Mouse (Mus musculus): ENCODE measurements around the gene Nwd2. TPM values are rescaled to one million over a fixed set of nuclear protein-coding genes. Genes with fewer than 3 reads are reported as not detected.

Gene Nwd2
- polyA plus RNA-seq, 1 experiment from 2014 or later, result 0.99 TPM

DNA sequence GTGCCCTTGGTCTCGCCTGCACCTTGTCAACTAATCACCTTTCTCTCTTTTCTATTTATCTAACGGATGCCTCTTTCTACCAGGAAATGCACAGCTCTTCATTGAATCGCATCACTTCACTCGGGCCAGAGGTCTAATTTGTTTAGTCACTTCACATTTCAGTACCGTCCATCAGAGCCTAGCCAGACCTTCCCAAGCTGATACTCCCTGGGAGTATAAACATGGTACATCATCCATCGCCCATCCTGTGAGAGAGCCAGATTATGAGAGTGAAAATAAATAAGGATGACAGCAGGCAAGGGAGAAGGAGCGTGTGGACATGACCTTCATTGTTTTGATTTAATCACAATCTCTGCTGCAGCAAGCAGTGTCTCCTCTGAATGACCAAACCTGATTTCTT lies 86.6 kb downstream of the Nwd2 start:
- no peak overlapping the region for H3K9ac ChIP-seq (ENCODE audit: low read depth, low read length)
- H3K9me3 ChIP-seq (ENCODE audit: control insufficient read depth, low read length), result no peaks in the 10 kb centered on the region
- ATAC-seq (ENCODE audit: low FRiP score, low TSS enrichment), result peak; percentile 62; the same call in 1 of the 2 replicates
- H3K27ac ChIP-seq (ENCODE audit: low read depth, low read length), result no peak overlapping the region
- H3K27me3 ChIP-seq (ENCODE audit: control insufficient read depth, insufficient read depth, low read length), result no peaks in the 10 kb centered on the region
- no peak overlapping the region for H3K4me2 ChIP-seq (replicated peaks; ENCODE audit: low read depth, low read length)
- H3K36me3 ChIP-seq (ENCODE audit: control insufficient read depth, insufficient read depth, low read length), result no peaks in the 10 kb centered on the region
- H3K4me3 ChIP-seq (ENCODE audit: low read length), result no peak overlapping the region
- no peaks in the 10 kb centered on the region for H3K4me1 ChIP-seq (ENCODE audit: control insufficient read depth, insufficient read depth, low read length)
- 33% methylated on average over 7 of the region's 7 CpGs for WGBS

DNA sequence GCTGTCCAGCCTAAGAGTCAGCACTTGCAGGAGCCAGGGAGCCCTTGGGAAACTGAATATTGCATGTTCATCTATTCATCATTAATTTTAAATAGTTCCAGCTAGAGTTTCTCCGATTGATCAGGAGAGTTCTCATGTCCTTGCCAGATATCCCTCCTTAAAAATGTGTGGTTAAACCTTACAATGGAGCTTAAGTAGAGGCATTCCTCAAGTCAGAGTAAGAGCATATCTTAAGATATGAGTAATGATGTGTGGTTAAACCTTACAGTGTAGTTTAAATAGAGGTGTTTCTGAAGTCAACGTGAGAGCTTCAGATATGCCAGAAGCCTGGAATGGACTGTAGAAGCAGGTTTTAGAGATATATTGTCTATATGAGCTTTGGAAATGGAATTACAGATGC lies 94.5 kb downstream of the Nwd2 start:
- H3K4me3 ChIP-seq (ENCODE audit: low read length), result no peak overlapping the region
- no peaks in the 10 kb centered on the region for H3K4me1 ChIP-seq (ENCODE audit: control insufficient read depth, insufficient read depth, low read length)
- H3K9ac ChIP-seq (ENCODE audit: low read depth, low read length), result no peak overlapping the region
- no peaks in the 10 kb centered on the region for H3K27me3 ChIP-seq (ENCODE audit: control insufficient read depth, insufficient read depth, low read length)
- no peaks in the 10 kb centered on the region for H3K9me3 ChIP-seq (ENCODE audit: control insufficient read depth, low read length)
- H3K4me2 ChIP-seq (replicated peaks; ENCODE audit: low read depth, low read length), result no peak overlapping the region
- H3K27ac ChIP-seq (ENCODE audit: low read depth, low read length), result no peak overlapping the region
- H3K36me3 ChIP-seq (ENCODE audit: control insufficient read depth, insufficient read depth, low read length), result no peaks in the 10 kb centered on the region
- WGBS, result 90% methylated on average over 2 of the region's 2 CpGs
- no peak for ATAC-seq (ENCODE audit: low FRiP score, low TSS enrichment)

DNA sequence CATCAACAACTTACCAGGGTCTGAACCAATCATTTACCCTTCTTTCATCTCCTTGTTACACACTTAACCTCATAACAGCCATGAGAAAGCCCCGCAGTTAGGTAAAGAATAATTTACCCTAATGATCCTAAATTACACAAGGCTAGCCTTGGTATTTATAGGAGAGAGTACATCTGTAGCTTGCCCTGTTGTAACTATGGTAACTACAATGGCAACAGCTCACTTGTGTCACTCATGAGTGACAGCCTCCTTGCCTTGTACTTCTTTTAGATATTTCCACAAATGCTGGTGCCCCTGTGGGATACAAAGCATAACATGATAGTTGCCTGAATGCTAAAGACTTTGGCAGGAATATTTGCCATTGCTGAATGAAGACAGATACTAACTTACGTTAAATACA lies 99.4 kb downstream of the Nwd2 start:
- 53% methylated on average over 2 of the region's 2 CpGs for WGBS
- ATAC-seq (ENCODE audit: low FRiP score, low TSS enrichment), result no peak

DNA sequence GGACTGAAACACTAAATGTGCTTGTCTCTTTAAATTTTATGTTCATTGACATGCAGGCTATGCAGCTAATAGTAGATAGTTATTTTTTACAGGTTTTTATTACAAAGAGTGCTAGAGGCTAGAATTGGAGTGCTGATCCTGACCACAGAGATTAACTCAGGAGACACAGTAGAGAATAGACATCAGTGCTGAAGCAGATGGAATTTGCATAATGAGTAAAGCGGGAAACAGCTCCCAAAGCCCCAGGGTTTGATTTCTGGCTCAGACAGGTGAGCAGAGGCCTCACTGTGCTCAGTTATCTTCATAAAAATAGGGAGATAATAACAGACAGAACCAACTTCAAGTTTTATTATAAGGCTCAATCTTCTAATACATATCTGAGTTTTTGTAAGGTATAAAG lies 99.9 kb downstream of the Nwd2 start:
- ATAC-seq (ENCODE audit: low FRiP score, low TSS enrichment), result no peak
- Histone ChIP-seq H3K4me1 (ENCODE audit: control insufficient read depth, insufficient read depth, low read length) (no peaks in the 10 kb centered on the region), H3K36me3 (ENCODE audit: control insufficient read depth, insufficient read depth, low read length) (no peaks in the 10 kb centered on the region)

More for the DNA sequence above, 99.4 kb downstream of the Nwd2 start:
- H3K9me3 ChIP-seq (ENCODE audit: control insufficient read depth, low read length), result no peaks in the 10 kb centered on the region
- H3K27ac ChIP-seq (ENCODE audit: low read depth, low read length), result no peak overlapping the region
- H3K36me3 ChIP-seq (ENCODE audit: control insufficient read depth, insufficient read depth, low read length), result no peaks in the 10 kb centered on the region
- no peak overlapping the region for H3K4me3 ChIP-seq (ENCODE audit: low read length)
- no peaks in the 10 kb centered on the region for H3K27me3 ChIP-seq (ENCODE audit: control insufficient read depth, insufficient read depth, low read length)
- no peak overlapping the region for H3K4me2 ChIP-seq (replicated peaks; ENCODE audit: low read depth, low read length)
- H3K9ac ChIP-seq (ENCODE audit: low read depth, low read length), result no peak overlapping the region
- H3K4me1 ChIP-seq (ENCODE audit: control insufficient read depth, insufficient read depth, low read length), result no peaks in the 10 kb centered on the region

DNA sequence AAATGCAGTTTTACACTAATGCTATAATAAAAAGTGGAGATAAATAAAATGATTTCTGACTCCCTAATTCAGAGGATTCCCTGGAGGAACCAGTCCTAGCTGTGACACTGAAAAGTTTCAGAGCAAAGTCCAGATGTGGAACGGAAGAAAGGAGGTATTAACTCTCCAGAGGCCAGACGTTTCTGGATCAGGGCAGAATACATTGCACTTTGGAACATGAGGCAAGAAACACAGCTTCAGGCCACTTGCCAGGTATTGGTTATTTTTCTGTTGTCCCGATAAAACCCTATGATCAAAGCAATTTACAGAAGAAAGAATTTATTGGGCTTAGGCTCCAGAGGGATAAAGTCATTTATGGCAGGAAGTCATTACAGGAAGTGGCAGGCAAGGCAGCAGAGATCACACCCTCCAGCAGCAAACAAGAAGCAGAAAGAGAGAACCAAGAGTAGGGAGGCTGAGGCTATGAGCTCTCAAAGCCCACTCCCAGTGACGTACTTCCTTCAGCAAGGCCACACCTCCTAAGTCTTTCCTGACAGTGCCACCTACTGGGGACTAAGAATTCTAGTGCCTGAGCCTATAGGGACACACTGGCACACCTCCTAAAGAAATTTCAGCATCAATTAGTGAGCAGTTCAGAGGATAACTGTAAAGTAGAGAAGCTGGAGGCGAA lies 106.3 kb downstream of the Nwd2 start:
- 47% methylated on average over 5 of the region's 5 CpGs for WGBS
- H3K4me1 ChIP-seq (ENCODE audit: control insufficient read depth, insufficient read depth, low read length), result no peaks in the 10 kb centered on the region
- ATAC-seq (ENCODE audit: low FRiP score, low TSS enrichment), result no peak

More for the DNA sequence above, 99.9 kb downstream of the Nwd2 start:
- Histone ChIP-seq H3K9ac (ENCODE audit: low read depth, low read length) (no peak overlapping the region), H3K27ac (ENCODE audit: low read depth, low read length) (no peak overlapping the region), H3K27me3 (ENCODE audit: control insufficient read depth, insufficient read depth, low read length) (no peaks in the 10 kb centered on the region), H3K4me2 (replicated peaks; ENCODE audit: low read depth, low read length) (no peak overlapping the region), H3K4me3 (ENCODE audit: low read length) (no peak overlapping the region), H3K9me3 (ENCODE audit: control insufficient read depth, low read length) (no peaks in the 10 kb centered on the region)
- WGBS, result 52% methylated on average over 1 of the region's 1 CpGs

DNA sequence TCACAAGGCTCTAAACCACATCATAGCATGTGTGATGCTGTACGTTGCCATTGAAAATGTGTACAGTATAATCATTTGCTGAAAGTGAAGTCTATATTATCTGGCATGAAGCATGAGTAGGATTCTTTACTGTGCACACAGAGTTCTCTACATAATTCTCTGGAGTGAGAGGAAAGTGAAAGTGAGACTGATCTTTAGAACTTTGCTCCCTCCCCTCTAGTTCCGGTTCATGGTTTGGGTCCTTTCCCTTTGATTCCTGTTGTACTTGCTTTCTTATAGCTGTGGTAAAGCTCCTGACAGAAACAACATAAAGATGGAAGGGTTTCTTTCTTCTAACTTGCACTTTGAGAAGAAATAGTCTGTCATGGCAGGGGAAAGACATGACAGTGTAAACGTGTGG lies 107.0 kb downstream of the Nwd2 start:
- H3K36me3 ChIP-seq (ENCODE audit: control insufficient read depth, insufficient read depth, low read length), result no peaks in the 10 kb centered on the region
- ATAC-seq (ENCODE audit: low FRiP score, low TSS enrichment), result no peak
- no peak overlapping the region for H3K9ac ChIP-seq (ENCODE audit: low read depth, low read length)
- no peaks in the 10 kb centered on the region for H3K4me1 ChIP-seq (ENCODE audit: control insufficient read depth, insufficient read depth, low read length)
- no peaks in the 10 kb centered on the region for H3K27me3 ChIP-seq (ENCODE audit: control insufficient read depth, insufficient read depth, low read length)
- H3K4me3 ChIP-seq (ENCODE audit: low read length), result no peak overlapping the region
- no peak overlapping the region for H3K4me2 ChIP-seq (replicated peaks; ENCODE audit: low read depth, low read length)
- no peaks in the 10 kb centered on the region for H3K9me3 ChIP-seq (ENCODE audit: control insufficient read depth, low read length)
- 86% methylated on average over 3 of the region's 3 CpGs for WGBS
- no peak overlapping the region for H3K27ac ChIP-seq (ENCODE audit: low read depth, low read length)

More for the DNA sequence above, 106.3 kb downstream of the Nwd2 start:
- Histone ChIP-seq H3K4me3 (ENCODE audit: low read length) (no peak overlapping the region), H3K27ac (ENCODE audit: low read depth, low read length) (no peak overlapping the region), H3K9ac (ENCODE audit: low read depth, low read length) (no peak overlapping the region), H3K27me3 (ENCODE audit: control insufficient read depth, insufficient read depth, low read length) (no peaks in the 10 kb centered on the region), H3K36me3 (ENCODE audit: control insufficient read depth, insufficient read depth, low read length) (no peaks in the 10 kb centered on the region), H3K4me2 (replicated peaks; ENCODE audit: low read depth, low read length) (no peak overlapping the region), H3K9me3 (ENCODE audit: control insufficient read depth, low read length) (no peaks in the 10 kb centered on the region)

DNA sequence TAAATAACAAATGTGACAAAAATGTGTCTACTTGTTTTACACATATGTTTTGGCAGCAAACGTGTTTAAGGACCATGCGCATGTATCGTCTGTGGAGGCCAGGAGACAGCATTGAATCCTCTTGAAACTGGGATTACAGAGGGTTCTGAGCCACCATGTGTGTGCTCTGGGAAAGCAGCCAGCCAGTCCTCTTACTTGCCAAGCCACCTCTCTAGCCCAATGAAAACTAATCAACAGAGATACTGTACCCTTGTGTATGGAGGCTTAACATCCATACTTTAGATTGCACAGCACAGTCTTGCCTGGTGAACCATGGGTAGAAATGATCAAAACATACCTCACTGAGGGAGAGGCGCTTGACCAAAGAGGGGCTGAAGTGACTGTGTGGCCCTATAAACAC lies 117.0 kb downstream of the Nwd2 start:
- ATAC-seq (ENCODE audit: low FRiP score, low TSS enrichment), result no peak

DNA sequence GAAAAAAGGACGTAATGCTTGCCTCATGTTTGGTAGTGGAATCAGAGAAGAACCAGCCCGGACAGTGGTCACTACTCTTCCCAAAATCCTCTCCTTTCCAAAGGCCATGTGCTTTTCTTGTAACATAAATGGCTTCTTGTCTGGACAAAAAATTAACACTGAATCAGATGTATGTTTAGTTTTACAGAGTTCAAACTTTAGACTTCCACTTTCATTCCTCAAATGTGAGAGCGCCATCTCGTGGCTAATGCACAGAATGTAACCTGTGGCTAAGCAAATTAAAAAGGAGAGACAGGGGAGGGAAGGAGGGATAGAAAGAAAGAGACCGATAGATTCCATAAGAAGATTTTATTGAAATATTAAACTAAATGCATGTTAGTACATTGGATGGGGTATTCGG lies 117.8 kb downstream of the Nwd2 start:
- Histone ChIP-seq H3K36me3 (ENCODE audit: control insufficient read depth, insufficient read depth, low read length) (no peaks in the 10 kb centered on the region), H3K4me3 (ENCODE audit: low read length) (no peak overlapping the region), H3K27ac (ENCODE audit: low read depth, low read length) (no peak overlapping the region), H3K9ac (ENCODE audit: low read depth, low read length) (no peak overlapping the region), H3K4me2 (replicated peaks; ENCODE audit: low read depth, low read length) (no peak overlapping the region), H3K27me3 (ENCODE audit: control insufficient read depth, insufficient read depth, low read length) (no peaks in the 10 kb centered on the region), H3K9me3 (ENCODE audit: control insufficient read depth, low read length) (no peaks in the 10 kb centered on the region), H3K4me1 (ENCODE audit: control insufficient read depth, insufficient read depth, low read length) (no peaks in the 10 kb centered on the region)
- WGBS, result 41% methylated on average over 6 of the region's 6 CpGs
- ATAC-seq (ENCODE audit: low FRiP score, low TSS enrichment), result no peak; the same call in 1 of the 2 replicates

More for the DNA sequence above, 117.0 kb downstream of the Nwd2 start:
- no peak overlapping the region for H3K27ac ChIP-seq (ENCODE audit: low read depth, low read length)
- no peak overlapping the region for H3K4me2 ChIP-seq (replicated peaks; ENCODE audit: low read depth, low read length)
- H3K4me1 ChIP-seq (ENCODE audit: control insufficient read depth, insufficient read depth, low read length), result no peaks in the 10 kb centered on the region
- WGBS, result 91% methylated on average over 4 of the region's 4 CpGs
- H3K27me3 ChIP-seq (ENCODE audit: control insufficient read depth, insufficient read depth, low read length), result no peaks in the 10 kb centered on the region
- no peak overlapping the region for H3K9ac ChIP-seq (ENCODE audit: low read depth, low read length)
- H3K4me3 ChIP-seq (ENCODE audit: low read length), result no peak overlapping the region
- no peaks in the 10 kb centered on the region for H3K9me3 ChIP-seq (ENCODE audit: control insufficient read depth, low read length)
- no peaks in the 10 kb centered on the region for H3K36me3 ChIP-seq (ENCODE audit: control insufficient read depth, insufficient read depth, low read length)

DNA sequence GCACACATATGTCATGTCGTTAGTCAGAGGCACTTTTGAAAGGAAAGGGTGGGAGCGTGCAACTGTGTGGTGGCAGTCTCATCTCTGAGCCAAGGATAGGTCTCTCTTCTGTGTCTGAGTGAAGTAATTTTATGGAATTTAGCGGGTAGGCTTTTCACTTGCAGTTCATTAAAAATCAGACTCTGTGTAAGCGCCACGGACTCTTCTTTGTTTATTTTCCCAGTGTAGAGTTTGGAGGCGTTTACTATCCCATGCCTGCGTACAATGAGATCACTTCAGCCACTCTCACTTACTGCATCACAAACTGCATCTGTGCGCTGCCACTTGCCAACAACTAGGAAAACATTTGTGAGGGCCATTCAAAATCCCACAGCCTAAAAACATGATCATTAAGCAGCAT lies 118.6 kb downstream of the Nwd2 start:
- WGBS, result 82% methylated on average over 8 of the region's 8 CpGs
- Histone ChIP-seq H3K27ac (ENCODE audit: low read depth, low read length) (no peak overlapping the region), H3K4me2 (replicated peaks; ENCODE audit: low read depth, low read length) (no peak overlapping the region), H3K4me3 (ENCODE audit: low read length) (no peak overlapping the region), H3K9ac (ENCODE audit: low read depth, low read length) (no peak overlapping the region), H3K9me3 (ENCODE audit: control insufficient read depth, low read length) (no peaks in the 10 kb centered on the region), H3K36me3 (ENCODE audit: control insufficient read depth, insufficient read depth, low read length) (no peaks in the 10 kb centered on the region), H3K4me1 (ENCODE audit: control insufficient read depth, insufficient read depth, low read length) (no peaks in the 10 kb centered on the region), H3K27me3 (ENCODE audit: control insufficient read depth, insufficient read depth, low read length) (no peaks in the 10 kb centered on the region)
- no peak for ATAC-seq (ENCODE audit: low FRiP score, low TSS enrichment)
